ENCODE assay signal across 8 mouse cellular contexts in genomic region chr13:58126126-58126525, GRCm38 (mm10). TPM values are rescaled to one million over a fixed set of nuclear protein-coding genes. Genes with fewer than 3 reads are reported as not detected.
DNase-seq lines count a peak whose midpoint lies in the region; ATAC-seq and TF ChIP-seq lines count a peak whose summit lies in the region.

No protein-coding gene starts in this region.

- peaks cover 5% of the 10 kb centered on the region; the same call in 1 of the 2 replicates for H3K36me3 ChIP-seq in testis, adult 2 months (ENCODE audit: control insufficient read depth, insufficient read depth, low read length)
- H3K36me3 ChIP-seq in embryonic facial prominence, embryonic 11.5 days (replicated peaks; ENCODE audit: control insufficient read depth, insufficient read depth, low read depth, low read length), result no peaks in the 10 kb centered on the region
- H3K36me3 ChIP-seq in hindbrain, embryonic 10.5 days, result peaks cover 24% of the 10 kb centered on the region
- H3K36me3 ChIP-seq in limb, embryonic 13.5 days, result peaks cover 8% of the 10 kb centered on the region
- H3K36me3 ChIP-seq in midbrain, embryonic 14.5 days (ENCODE audit: control insufficient read depth, insufficient read depth, low read length), result peaks cover 10% of the 10 kb centered on the region; the same call in 1 of the 2 replicates

- no peak for DNase-seq in testis, postnatal 10 days (ENCODE audit: low spot score)
- peak; percentile 86 for DNase-seq in embryonic facial prominence, embryonic 11.5 days (ENCODE audit: low spot score)
- peak; percentile 39 for DNase-seq in hindbrain, embryonic 10.5 days (ENCODE audit: low spot score)
- peak; percentile 88 for DNase-seq in midbrain, embryonic 14.5 days
- peak; percentile 48 to 72 for DNase-seq in thymus, postnatal 10 days (ENCODE audit: low spot score in 2 of 2)
- no peak for DNase-seq in left cerebral cortex, postnatal 10 days (ENCODE audit: extremely low spot score in 1 of 2, low spot score in 2 of 2)

- H3K27me3 ChIP-seq in testis, adult 2 months (ENCODE audit: control insufficient read depth, insufficient read depth, low read length), result no peaks in the 10 kb centered on the region
- H3K27me3 ChIP-seq in embryonic facial prominence, embryonic 11.5 days (ENCODE audit: control insufficient read depth, insufficient read depth, low read length), result no peaks in the 10 kb centered on the region
- H3K27me3 ChIP-seq in hindbrain, embryonic 10.5 days (ENCODE audit: insufficient read depth, poor library complexity, severe bottlenecking), result no peaks in the 10 kb centered on the region
- H3K27me3 ChIP-seq in limb, embryonic 13.5 days, result no peaks in the 10 kb centered on the region
- no peaks in the 10 kb centered on the region for H3K27me3 ChIP-seq in midbrain, embryonic 14.5 days (ENCODE audit: control insufficient read depth, insufficient read depth, low read length)

- 40% methylated on average over 7 of the region's 7 CpGs for WGBS in embryonic facial prominence, embryonic 11.5 days
- 39% methylated on average over 7 of the region's 7 CpGs for WGBS in hindbrain, embryonic 10.5 days
- 26% methylated on average over 7 of the region's 7 CpGs for WGBS in limb, embryonic 13.5 days
- WGBS in midbrain, embryonic 14.5 days, result 31% methylated on average over 7 of the region's 7 CpGs

- no peak for ATAC-seq in embryonic facial prominence, embryonic 11.5 days (replicated peaks; ENCODE audit: insufficient number of reproducible peaks, low FRiP score, low TSS enrichment, low read depth)
- no peak for ATAC-seq in limb, embryonic 13.5 days (ENCODE audit: low FRiP score, low read depth)
- no peak for ATAC-seq in midbrain, embryonic 14.5 days (ENCODE audit: low FRiP score, low TSS enrichment)

- intact Hi-C loops in left cerebral cortex, postnatal 10 days (cut with DNase I), result no loop called here

- H3K9ac ChIP-seq in embryonic facial prominence, embryonic 11.5 days (replicated peaks; ENCODE audit: low read length), result no peak overlapping the region
- H3K9ac ChIP-seq in limb, embryonic 13.5 days, result 0 out of 2 replicates have a peak overlapping the region, but pooled peaks have one; percentile 36
- H3K9ac ChIP-seq in midbrain, embryonic 14.5 days (replicated peaks; ENCODE audit: low read length), result no peak overlapping the region

- no peaks in the 10 kb centered on the region for H3K9me3 ChIP-seq in embryonic facial prominence, embryonic 11.5 days (replicated peaks; ENCODE audit: control insufficient read depth, low read length)
- no peaks in the 10 kb centered on the region for H3K9me3 ChIP-seq in hindbrain, embryonic 10.5 days
- no peaks in the 10 kb centered on the region for H3K9me3 ChIP-seq in limb, embryonic 13.5 days
- H3K9me3 ChIP-seq in midbrain, embryonic 14.5 days (ENCODE audit: control insufficient read depth, low read length), result no peaks in the 10 kb centered on the region

- H3K4me3 ChIP-seq in testis, adult 2 months (ENCODE audit: control insufficient read depth, low read depth, low read length), result peak overlapping the region; percentile 74
- H3K4me3 ChIP-seq in embryonic facial prominence, embryonic 11.5 days (ENCODE audit: low read depth, low read length), result peak overlapping the region; percentile 99
- H3K4me3 ChIP-seq in hindbrain, embryonic 10.5 days, result peak overlapping the region; percentile 98
- peak overlapping the region; percentile 99 for H3K4me3 ChIP-seq in limb, embryonic 13.5 days
- H3K4me3 ChIP-seq in midbrain, embryonic 14.5 days (replicated peaks; ENCODE audit: low read depth, low read length), result peak overlapping the region; percentile 93

- no peak for TF ChIP-seq POLR2A in testis, adult 2 months (IDR thresholded peaks at IDR 0.05; ENCODE audit: control insufficient read depth, low read depth, low read length)

- peak overlapping the region; percentile 33 for H3K4me2 ChIP-seq in embryonic facial prominence, embryonic 11.5 days (ENCODE audit: low read depth, low read length)
- H3K4me2 ChIP-seq in limb, embryonic 13.5 days (replicated peaks), result peak overlapping the region; percentile 73
- peak overlapping the region; percentile 83 for H3K4me2 ChIP-seq in midbrain, embryonic 14.5 days (ENCODE audit: low read length)

- H3K4me1 ChIP-seq in testis, adult 2 months (ENCODE audit: control insufficient read depth, insufficient read depth, low read length), result peaks cover 3% of the 10 kb centered on the region
- no peaks in the 10 kb centered on the region for H3K4me1 ChIP-seq in embryonic facial prominence, embryonic 11.5 days (ENCODE audit: control insufficient read depth, insufficient read depth, low read length)
- peaks cover 43% of the 10 kb centered on the region for H3K4me1 ChIP-seq in hindbrain, embryonic 10.5 days (replicated peaks)
- peaks cover 41% of the 10 kb centered on the region for H3K4me1 ChIP-seq in limb, embryonic 13.5 days
- peaks cover 24% of the 10 kb centered on the region for H3K4me1 ChIP-seq in midbrain, embryonic 14.5 days (ENCODE audit: control insufficient read depth, insufficient read depth, low read length)

- no peak for TF ChIP-seq CTCF in testis, adult 2 months (IDR thresholded peaks at IDR 0.05; ENCODE audit: control insufficient read depth, insufficient read depth, insufficient replicate concordance, low read depth, low read length)

- no peak overlapping the region for H3K27ac ChIP-seq in testis, adult 2 months (ENCODE audit: control insufficient read depth, insufficient read depth, low read depth, low read length)
- no peak overlapping the region for H3K27ac ChIP-seq in embryonic facial prominence, embryonic 11.5 days (replicated peaks; ENCODE audit: low read depth, low read length)
- no peak overlapping the region for H3K27ac ChIP-seq in hindbrain, embryonic 10.5 days
- H3K27ac ChIP-seq in limb, embryonic 13.5 days, result no peak overlapping the region
- H3K27ac ChIP-seq in midbrain, embryonic 14.5 days (replicated peaks; ENCODE audit: low read depth, low read length), result no peak overlapping the region

RNA-seq across cellular contexts. Expression of gene Hnrnpa0, which starts 2.2 kb away (rescaled TPM):
- polyA plus RNA-seq in testis, adult 2 months (2012; rRNA removed), result 36.8 and 45.7 TPM in 2 replicates
- 49.7 and 61.2 TPM in 2 replicates for polyA plus RNA-seq in embryonic facial prominence, embryonic 11.5 days (2014; fragmentation: Nextera tagmentation; extraction: Ambion mirVana)
- 41.4 and 46.1 TPM in 2 replicates for polyA plus RNA-seq in hindbrain, embryonic 10.5 days (2016; fragmentation: Nextera tagmentation; extraction: Ambion mirVana)
- polyA plus RNA-seq in limb, embryonic 13.5 days (2015; fragmentation: Nextera tagmentation; extraction: Ambion mirVana), result 52.9 and 58.5 TPM in 2 replicates
- polyA plus RNA-seq in midbrain, embryonic 14.5 days (2014; fragmentation: Nextera tagmentation; extraction: Ambion mirVana), result 72.5 and 93.5 TPM in 2 replicates
- total RNA-seq in left cerebral cortex, postnatal 10 days (2021), result 100 to 1,000 TPM; 146 to 151 TPM

RNA-seq across cellular contexts. Expression of gene Klhl3, which starts 12.7 kb away (rescaled TPM):
- 5.6 TPM in 2 replicates for polyA plus RNA-seq in testis, adult 2 months (2012; rRNA removed)
- polyA plus RNA-seq in embryonic facial prominence, embryonic 11.5 days (2014; fragmentation: Nextera tagmentation; extraction: Ambion mirVana), result 1.8 and 2.1 TPM in 2 replicates
- 1.9 and 3.4 TPM in 2 replicates for polyA plus RNA-seq in hindbrain, embryonic 10.5 days (2016; fragmentation: Nextera tagmentation; extraction: Ambion mirVana)
- 4.2 and 4.4 TPM in 2 replicates for polyA plus RNA-seq in limb, embryonic 13.5 days (2015; fragmentation: Nextera tagmentation; extraction: Ambion mirVana)
- polyA plus RNA-seq in midbrain, embryonic 14.5 days (2014; fragmentation: Nextera tagmentation; extraction: Ambion mirVana), result 10.0 and 10.1 TPM in 2 replicates
- 10 to 100 TPM; 24.2 to 24.3 TPM for total RNA-seq in left cerebral cortex, postnatal 10 days (2021)

RNA-seq across cellular contexts. Expression of gene Idnk, which starts 31.3 kb away (rescaled TPM):
- 6.0 and 6.7 TPM in 2 replicates for polyA plus RNA-seq in testis, adult 2 months (2012; rRNA removed)
- polyA plus RNA-seq in embryonic facial prominence, embryonic 11.5 days (2014; fragmentation: Nextera tagmentation; extraction: Ambion mirVana), result 41.8 and 44.2 TPM in 2 replicates
- 57.1 and 66.7 TPM in 2 replicates for polyA plus RNA-seq in hindbrain, embryonic 10.5 days (2016; fragmentation: Nextera tagmentation; extraction: Ambion mirVana)
- 38.9 and 41.3 TPM in 2 replicates for polyA plus RNA-seq in limb, embryonic 13.5 days (2015; fragmentation: Nextera tagmentation; extraction: Ambion mirVana)
- 59.7 TPM in 2 replicates for polyA plus RNA-seq in midbrain, embryonic 14.5 days (2014; fragmentation: Nextera tagmentation; extraction: Ambion mirVana)
- 10 to 100 TPM; 22.3 to 25.1 TPM for total RNA-seq in left cerebral cortex, postnatal 10 days (2021)

Comparison
In these comparisons a context has a peak if more than half of its experiments do, and no peak if none do; other contexts are left out.
1. DNase-seq: peak in embryonic facial prominence, embryonic 11.5 days (single experiment), hindbrain, embryonic 10.5 days (single experiment), midbrain, embryonic 14.5 days (single experiment) and thymus, postnatal 10 days (2 of 2); none in testis, postnatal 10 days (single experiment) and left cerebral cortex, postnatal 10 days (0 of 2).
2. H3K4me2 ChIP-seq: peak in every context shown above with its lines; median percentile 83 in midbrain, embryonic 14.5 days; 73 in limb, embryonic 13.5 days; 33 in embryonic facial prominence, embryonic 11.5 days.
3. Peak in every context shown above with its lines, with median percentiles within 50 percentile points of each other: H3K4me3 ChIP-seq.